Mouse (Mus musculus) kidney, adult 2 months (tissue): ENCODE results near the gene Dbn1. TPM values are rescaled to one million over a fixed set of nuclear protein-coding genes. Genes with fewer than 3 reads are reported as not detected.
A peak's percentile ranks its signal among the peaks of the same experiment; 100 is the strongest.

ENCODE experiments used
- DNase-seq: peaks from one replicate; pipeline ENCODE4 v3.0.0; 2021
- H3K27ac ChIP-seq: fragments of 200-500 bp; 2 replicates; pipeline ENCODE4 v1.5.1; 2012; ENCODE audit warnings: low read depth, low read length, control low read depth, inconsistent platforms; ENCODE audit not compliant: insufficient read depth
- H3K27me3 ChIP-seq: fragments of 200-500 bp; replicated peaks from 2 replicates; pipeline ENCODE4 v1.6.1; 2012; ENCODE audit warnings: mild to moderate bottlenecking, moderate library complexity, low read length, inconsistent platforms; ENCODE audit not compliant: control insufficient read depth, insufficient read depth
- H3K36me3 ChIP-seq: fragments of 200-500 bp; 2 replicates; pipeline ENCODE4 v1.6.1; 2012; ENCODE audit warnings: mild to moderate bottlenecking, moderate library complexity, low read length, inconsistent platforms; ENCODE audit not compliant: control insufficient read depth, insufficient read depth
- H3K4me1 ChIP-seq: fragments of 200-500 bp; 2 replicates; pipeline ENCODE4 v1.6.1; 2011; ENCODE audit warnings: low read length; ENCODE audit not compliant: control insufficient read depth, insufficient read depth
- H3K4me3 ChIP-seq: fragments of 200-500 bp; 2 replicates; pipeline ENCODE4 v1.5.1; 2011; ENCODE audit warnings: mild to moderate bottlenecking, low read depth, low read length, control low read depth; ENCODE audit not compliant: insufficient read depth
- CTCF ChIP-seq: fragments of 200-500 bp; conservative IDR thresholded peaks from 2 replicates; pipeline ENCODE4 v1.5.1; 2011; ENCODE audit warnings: low read depth, mild to moderate bottlenecking, control low read depth, low read length, moderate library complexity, mixed read lengths; ENCODE audit not compliant: insufficient read depth, insufficient read length
- POLR2A ChIP-seq: fragments of 200-500 bp; IDR thresholded peaks from one replicate; pipeline ENCODE4 v1.6.1; 2011; ENCODE audit warnings: low read depth, low read length, control low read depth
- WGBS: fragments of 180-500 bp; shearing (Covaris S2); methylation state at CpG from one replicate; pipeline ENCODE4 v1.1.7; 2018; 5-methylcytosine and 5-hydroxymethylcytosine counted together
- polyA plus RNA-seq: library from polyadenylated mRNA; depleted of rRNA; stranded (reverse); fragments of >200 nt; gene quantifications from 2 replicates; pipeline ENCODE4 v1.2.3, GENCODE M21; 2012

Gene Dbn1
- polyA plus RNA-seq, 1 experiment, result 16.9 TPM

DNA sequence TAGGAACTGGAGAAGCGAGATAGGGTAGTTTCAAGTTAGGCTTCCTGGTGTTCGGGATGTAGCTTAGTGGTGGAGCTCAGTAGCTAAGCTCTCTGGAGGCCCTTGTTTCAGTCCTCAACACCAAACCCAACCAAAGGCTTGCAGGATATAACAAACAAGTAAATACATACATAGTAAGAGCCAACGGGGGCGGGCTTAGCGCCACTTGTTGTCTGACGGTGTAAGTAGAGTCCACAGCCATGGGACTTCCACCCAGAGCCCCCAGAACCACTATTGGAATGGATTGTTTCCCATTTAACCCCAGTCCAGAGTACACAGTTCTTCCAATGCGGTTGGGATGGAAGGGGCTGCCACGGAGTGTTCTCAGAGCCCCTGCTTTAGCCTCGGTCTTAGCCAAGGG lies 25.9 kb upstream of the Dbn1 start:
- H3K4me3 ChIP-seq, result no peak overlapping the region

DNA sequence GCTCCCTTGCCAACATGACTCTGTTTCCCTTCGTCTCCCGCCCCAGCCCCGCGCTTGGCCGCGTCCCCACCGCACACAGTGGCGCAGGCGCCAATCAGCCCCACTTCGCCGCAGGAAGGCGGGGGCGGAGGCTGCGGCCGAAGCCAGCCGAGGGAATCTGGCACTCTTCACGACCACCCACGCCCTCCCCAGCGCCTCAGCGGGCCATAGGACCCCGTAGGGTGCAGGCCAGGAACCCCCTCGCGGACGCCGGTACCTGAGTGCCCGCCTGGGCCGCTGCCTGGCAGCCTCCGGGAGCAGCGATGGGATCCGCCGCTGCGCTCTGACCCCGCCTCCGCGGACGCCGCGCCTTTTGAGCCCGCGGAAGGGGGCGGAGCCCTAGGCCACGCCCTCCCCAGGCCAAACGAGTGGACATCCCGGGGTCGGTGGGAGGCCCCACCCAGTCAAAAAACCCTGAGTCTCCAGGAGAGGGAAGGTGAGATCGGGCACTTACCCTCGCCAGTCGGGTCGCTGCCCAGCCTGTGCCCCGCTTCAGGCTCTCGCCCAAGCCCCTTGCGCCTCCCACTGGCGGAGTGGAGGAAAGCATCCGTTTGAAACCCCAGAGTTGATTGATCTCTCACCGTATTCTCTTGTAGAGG lies 25.3 kb upstream of the Dbn1 start, which contains the start of gene Pdlim7:
Pdlim7 (minus strand) TSS at position 566 of the 638 bp plus-strand sequence.
- DNase-seq, result peak; percentile 92
- peak; percentile 94 for TF ChIP-seq POLR2A
- TF ChIP-seq CTCF, result peak; percentile 74
- Histone ChIP-seq H3K27ac (peak within 1 kb of the TSS; percentile 67; the same call in 1 of the 2 replicates), H3K36me3 (no peaks in the 10 kb centered on the region), H3K4me1 (0 out of 2 replicates have a peak, but pooled peaks cover 4% of the 10 kb centered on the region), H3K4me3 (peak within 1 kb of the TSS; percentile 81), H3K27me3 (no peaks in the 10 kb centered on the region)
- under 1% methylated on average over 55 of the region's 55 CpGs for WGBS

More for the DNA sequence above, 25.9 kb upstream of the Dbn1 start:
- 40% methylated on average over 9 of the region's 9 CpGs for WGBS
- H3K27me3 ChIP-seq, result no peaks in the 10 kb centered on the region
- TF ChIP-seq POLR2A (no peak), CTCF (no peak)
- no peak overlapping the region for H3K27ac ChIP-seq
- 0 out of 2 replicates have a peak, but pooled peaks cover 4% of the 10 kb centered on the region for H3K4me1 ChIP-seq
- no peaks in the 10 kb centered on the region for H3K36me3 ChIP-seq
- DNase-seq, result no peak

DNA sequence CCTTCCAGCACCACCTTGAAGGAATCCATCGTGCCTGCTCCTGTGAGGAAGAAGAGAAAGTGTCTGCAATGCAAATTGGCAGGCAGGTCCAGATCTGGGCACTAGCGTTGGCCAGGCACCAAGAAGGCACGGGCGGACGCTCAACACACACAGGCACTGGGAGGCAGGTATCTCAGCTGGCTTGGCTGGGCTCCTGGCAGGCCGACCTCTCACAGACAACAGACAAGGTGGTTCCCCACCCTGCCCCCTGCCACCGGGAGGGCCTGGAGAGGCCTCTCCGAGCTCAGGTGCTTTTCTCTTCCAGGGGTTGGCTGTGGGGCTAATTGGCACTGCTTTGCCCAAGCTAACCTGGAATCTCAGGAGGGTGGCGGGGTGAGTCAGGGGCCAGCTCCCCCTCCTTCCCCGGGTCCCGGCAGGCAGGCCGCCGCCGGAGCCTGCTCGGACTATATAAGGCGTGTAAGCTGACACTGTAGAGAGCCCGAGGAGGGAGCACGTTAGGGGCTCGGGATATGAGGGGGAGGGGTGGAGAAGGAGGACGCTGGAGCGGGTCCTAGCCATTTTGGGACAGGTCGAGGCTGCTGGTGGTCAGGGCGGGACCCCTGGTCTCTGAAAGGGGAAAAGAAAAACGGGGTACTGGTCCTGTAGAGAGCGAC lies 24.6 kb upstream of the Dbn1 start:
- no peaks in the 10 kb centered on the region for H3K27me3 ChIP-seq
- H3K27ac ChIP-seq, result no peak overlapping the region
- 0 out of 2 replicates have a peak, but pooled peaks cover 4% of the 10 kb centered on the region for H3K4me1 ChIP-seq
- WGBS, result 2% methylated on average over 25 of the region's 25 CpGs
- H3K4me3 ChIP-seq, result peak overlapping the region; percentile 81
- TF ChIP-seq CTCF (no peak), POLR2A (no peak)
- no peaks in the 10 kb centered on the region for H3K36me3 ChIP-seq
- DNase-seq, result peak; percentile 76

DNA sequence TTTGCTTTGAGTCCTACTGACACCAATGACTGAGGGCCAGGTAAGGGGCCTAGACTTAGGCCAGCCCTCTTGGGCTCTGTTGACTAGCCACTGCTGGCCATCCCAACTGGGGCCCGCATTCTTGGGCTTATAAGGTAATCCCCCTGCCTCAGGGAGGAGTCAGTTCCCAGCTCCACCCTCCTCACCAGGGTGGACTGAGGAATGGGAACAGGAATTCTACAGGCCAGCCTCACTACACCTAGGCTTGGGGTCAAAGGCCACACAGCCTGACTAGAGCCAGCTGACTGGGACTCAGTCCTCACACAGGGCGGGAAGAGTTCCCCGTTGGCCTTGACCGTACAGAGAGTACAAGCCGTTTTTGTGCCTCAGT lies 23.6 kb upstream of the Dbn1 start:
- DNase-seq, result no peak
- TF ChIP-seq POLR2A (no peak), CTCF (no peak)
- H3K27ac ChIP-seq, result peak overlapping the region; percentile 81
- H3K4me1 ChIP-seq, result 0 out of 2 replicates have a peak, but pooled peaks cover 4% of the 10 kb centered on the region
- no peaks in the 10 kb centered on the region for H3K36me3 ChIP-seq
- no peak overlapping the region for H3K4me3 ChIP-seq
- H3K27me3 ChIP-seq, result no peaks in the 10 kb centered on the region
- whole genome bisulfite sequencing, result 48% methylated on average over 5 of the region's 5 CpGs

DNA sequence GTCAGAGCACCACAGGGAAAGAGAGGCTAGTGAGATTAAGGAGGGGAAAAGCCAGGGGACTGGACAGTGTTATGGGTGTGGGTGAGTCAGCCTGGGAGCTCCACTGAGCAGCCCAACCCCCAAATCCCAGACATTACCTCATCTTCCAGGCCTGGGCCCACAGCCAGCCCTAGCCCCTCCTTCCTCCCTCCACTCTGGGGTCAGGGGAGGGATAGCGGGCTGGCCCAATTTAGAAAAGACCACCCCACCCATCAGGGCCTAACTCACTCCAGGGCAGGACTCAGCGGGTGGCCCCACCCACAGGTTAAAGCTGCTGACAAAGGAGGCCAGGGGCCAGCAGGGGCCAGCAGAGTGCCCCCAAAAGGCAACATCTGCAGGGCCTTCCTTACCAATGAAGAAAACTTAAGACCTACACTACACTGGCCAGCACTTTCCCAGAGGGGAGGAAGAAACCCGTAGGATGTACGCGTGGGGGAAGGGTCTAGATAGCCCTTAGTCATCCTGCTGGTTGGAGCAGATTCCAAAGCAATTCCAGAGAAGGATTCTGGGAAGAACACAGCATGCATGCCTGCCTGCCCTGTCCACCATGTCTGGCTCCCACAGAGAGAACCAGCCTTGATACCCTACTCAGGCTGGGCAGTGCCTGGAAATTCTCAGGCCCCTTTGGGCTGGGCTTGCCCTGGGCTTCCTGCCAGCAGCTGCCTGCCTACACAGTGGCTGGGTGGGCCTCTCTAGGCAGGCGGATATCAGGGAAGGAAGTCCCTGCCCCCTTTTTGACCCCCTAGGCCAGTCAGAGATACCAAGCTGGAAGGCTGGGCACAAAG lies 23.0 kb upstream of the Dbn1 start:
- Histone ChIP-seq H3K27ac (peak overlapping the region; percentile 81), H3K4me1 (0 out of 2 replicates have a peak, but pooled peaks cover 4% of the 10 kb centered on the region), H3K36me3 (no peaks in the 10 kb centered on the region), H3K4me3 (no peak overlapping the region), H3K27me3 (no peaks in the 10 kb centered on the region)
- WGBS, result 53% methylated on average over 6 of the region's 6 CpGs
- TF ChIP-seq CTCF (no peak), POLR2A (no peak)
- peak; percentile 86 for DNase-seq

DNA sequence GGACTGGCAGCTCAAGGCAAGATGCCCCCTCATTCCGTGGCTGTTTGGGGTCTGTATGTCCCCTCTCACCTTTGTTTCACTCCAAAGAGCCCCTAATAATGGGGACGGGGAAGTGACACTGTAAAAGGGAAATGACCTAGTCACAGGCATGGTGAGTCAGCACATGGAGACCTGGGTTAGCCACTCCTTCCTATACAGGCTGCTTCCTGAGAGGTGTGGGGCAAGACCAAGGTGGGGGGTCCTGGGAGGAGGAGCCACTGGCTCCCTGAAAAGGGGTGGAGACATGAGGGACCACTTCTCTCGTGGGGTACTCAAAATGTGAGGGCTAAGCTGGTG lies 22.4 kb upstream of the Dbn1 start:
- 52% methylated on average over 3 of the region's 3 CpGs for WGBS
- no peak for DNase-seq

More for the DNA sequence above, 22.4 kb upstream of the Dbn1 start:
- Histone ChIP-seq H3K27ac (peak overlapping the region; percentile 49; the same call in 1 of the 2 replicates), H3K4me1 (0 out of 2 replicates have a peak, but pooled peaks cover 4% of the 10 kb centered on the region), H3K27me3 (no peaks in the 10 kb centered on the region), H3K36me3 (no peaks in the 10 kb centered on the region), H3K4me3 (no peak overlapping the region)
- TF ChIP-seq CTCF, result no peak
- no peak for TF ChIP-seq POLR2A
